Mouse (Mus musculus) intestine, embryonic 15.5 days (tissue): Measurements from ENCODE around the gene Rev3l. TPM values are rescaled to one million over a fixed set of nuclear protein-coding genes. Genes with fewer than 3 reads are reported as not detected.
A peak's percentile ranks its signal among the peaks of the same experiment; 100 is the strongest.
"Not testable (repeated sequence)": the region's sequence is repeated elsewhere in the genome, so short reads cannot be mapped to it uniquely, and the experiment has no call there.

Source experiments
- ATAC-seq: fragments of 200-750 bp; cut with Nextera tagmentation; 2 replicates; pipeline ENCODE4 v1.8.0; 2017; ENCODE audit warnings: moderate TSS enrichment, moderate library complexity
- H3K27ac ChIP-seq: fragments of 300-500 bp; sonication (generic); 2 replicates; pipeline ENCODE4 v1.5.1; 2015; ENCODE audit warnings: mild to moderate bottlenecking, inconsistent platforms
- H3K27me3 ChIP-seq: fragments of 300-500 bp; sonication (generic); replicated peaks from 2 replicates; pipeline ENCODE4 v1.6.1; 2015; ENCODE audit warnings: inconsistent platforms
- H3K36me3 ChIP-seq: fragments of 300-500 bp; sonication (generic); 2 replicates; pipeline ENCODE4 v1.6.1; 2015; ENCODE audit warnings: inconsistent platforms
- H3K4me1 ChIP-seq: fragments of 300-500 bp; sonication (generic); replicated peaks from 2 replicates; pipeline ENCODE4 v1.6.1; 2015; ENCODE audit warnings: inconsistent platforms
- H3K4me2 ChIP-seq: fragments of 300-500 bp; sonication (generic); replicated peaks from 2 replicates; pipeline ENCODE4 v1.6.1; 2015; ENCODE audit warnings: mild to moderate bottlenecking, inconsistent platforms
- H3K4me3 ChIP-seq: fragments of 300-500 bp; sonication (generic); replicated peaks from 2 replicates; pipeline ENCODE4 v1.5.1; 2015; ENCODE audit warnings: inconsistent platforms
- H3K9ac ChIP-seq: fragments of 300-500 bp; sonication (generic); 2 replicates; pipeline ENCODE4 v1.6.1; 2015; ENCODE audit warnings: inconsistent platforms
- H3K9me3 ChIP-seq: fragments of 300-500 bp; sonication (generic); 2 replicates; pipeline ENCODE4 v1.6.1; 2016; ENCODE audit warnings: inconsistent platforms
- WGBS: fragments of 180-500 bp; shearing (Covaris S2); methylation state at CpG from one replicate; pipeline ENCODE4 v1.1.7; 2015; 5-methylcytosine and 5-hydroxymethylcytosine counted together
- polyA plus RNA-seq: library from polyadenylated mRNA; unstranded; fragments of >200 nt; fragmentation: Nextera tagmentation; extraction: Ambion mirVana; gene quantifications from 2 replicates; pipeline ENCODE4 v1.2.1, GENCODE M21; 2015

Rev3l gene
- polyA plus RNA-seq, 1 experiment from 2014 or later = 13.5 TPM

GRCm38 (mm10) chr10:39842621-39843020 lies 110.7 kb downstream of the Rev3l start:
- Histone ChIP-seq H3K9me3 (no peaks in the 10 kb centered on the region), H3K27me3 (no peaks in the 10 kb centered on the region), H3K9ac (no peak overlapping the region), H3K36me3 (peaks cover 17% of the 10 kb centered on the region), H3K4me1 (no peaks in the 10 kb centered on the region), H3K4me3 (no peak overlapping the region), H3K27ac (no peak overlapping the region), H3K4me2 (no peak overlapping the region)
- whole genome bisulfite sequencing = 87% methylated on average over 1 of the region's 1 CpGs
- no peak for ATAC-seq

- no peak for ATAC-seq
- H3K9ac ChIP-seq = no peak overlapping the region
- H3K9me3 ChIP-seq = no peaks in the 10 kb centered on the region
- H3K36me3 ChIP-seq = peaks cover 13% of the 10 kb centered on the region; the same call in 1 of the 2 replicates
- H3K27me3 ChIP-seq = no peaks in the 10 kb centered on the region
- H3K4me2 ChIP-seq = no peak overlapping the region
- H3K27ac ChIP-seq = no peak overlapping the region
- WGBS = 89% methylated on average over 2 of the region's 2 CpGs
- H3K4me1 ChIP-seq = no peaks in the 10 kb centered on the region
- no peak overlapping the region for H3K4me3 ChIP-seq
Measured at GRCm38 (mm10) chr10:39865509-39865908, 133.6 kb downstream of the Rev3l start.

GRCm38 (mm10) chr10:39888621-39889020 lies 156.7 kb downstream of the Rev3l start:
- H3K36me3 ChIP-seq = no peaks in the 10 kb centered on the region
- H3K9ac ChIP-seq = no peak overlapping the region
- no peak overlapping the region for H3K4me2 ChIP-seq
- ATAC-seq = no peak
- H3K27ac ChIP-seq = no peak overlapping the region
- WGBS = 46% methylated on average over 3 of the region's 3 CpGs
- H3K27me3 ChIP-seq = no peaks in the 10 kb centered on the region
- no peak overlapping the region for H3K4me3 ChIP-seq
- no peaks in the 10 kb centered on the region for H3K4me1 ChIP-seq
- no peaks in the 10 kb centered on the region for H3K9me3 ChIP-seq

- H3K9me3 ChIP-seq = no peaks in the 10 kb centered on the region
- H3K4me2 ChIP-seq = no peak overlapping the region
- H3K27me3 ChIP-seq = no peaks in the 10 kb centered on the region
- no peak for ATAC-seq
- WGBS = 69% methylated on average over 11 of the region's 11 CpGs
- no peaks in the 10 kb centered on the region for H3K36me3 ChIP-seq
- H3K9ac ChIP-seq = no peak overlapping the region
- no peak overlapping the region for H3K27ac ChIP-seq
- H3K4me1 ChIP-seq = 0 out of 2 replicates have a peak, but pooled peaks cover 5% of the 10 kb centered on the region
- no peak overlapping the region for H3K4me3 ChIP-seq
Measured at GRCm38 (mm10) chr10:39893702-39894697, 162.1 kb downstream of the Rev3l start.

GRCm38 (mm10) chr10:39896503-39896902 lies 164.6 kb downstream of the Rev3l start:
- no peak overlapping the region for H3K9ac ChIP-seq
- no peak overlapping the region for H3K4me2 ChIP-seq
- H3K4me1 ChIP-seq = 0 out of 2 replicates have a peak, but pooled peaks cover 5% of the 10 kb centered on the region
- H3K4me3 ChIP-seq = no peak overlapping the region
- no peaks in the 10 kb centered on the region for H3K27me3 ChIP-seq
- 83% methylated on average over 5 of the region's 5 CpGs for WGBS
- H3K9me3 ChIP-seq = no peaks in the 10 kb centered on the region
- no peaks in the 10 kb centered on the region for H3K36me3 ChIP-seq
- no peak overlapping the region for H3K27ac ChIP-seq
- no peak for ATAC-seq

GRCm38 (mm10) chr10:39898874-39899371 lies 167.0 kb downstream of the Rev3l start, which contains the start of gene Mfsd4b4:
TSS of gene Mfsd4b4 (minus strand) at chr10:39899238.
- H3K9me3 ChIP-seq = no peaks in the 10 kb centered on the region
- H3K4me1 ChIP-seq = 0 out of 2 replicates have a peak, but pooled peaks cover 5% of the 10 kb centered on the region
- H3K36me3 ChIP-seq = no peaks in the 10 kb centered on the region
- H3K4me3 ChIP-seq = peak within 1 kb of the TSS; percentile 60
- H3K27me3 ChIP-seq = no peaks in the 10 kb centered on the region
- peak within 1 kb of the TSS; percentile 72 for H3K4me2 ChIP-seq
- H3K27ac ChIP-seq = peak within 1 kb of the TSS; percentile 89
- ATAC-seq = peak; percentile 99
- WGBS = under 1% methylated on average over 41 of the region's 41 CpGs
- H3K9ac ChIP-seq = peak within 1 kb of the TSS; percentile 72

GRCm38 (mm10) chr10:39904191-39904590 lies 172.3 kb downstream of the Rev3l start:
- H3K4me1 ChIP-seq = 0 out of 2 replicates have a peak, but pooled peaks cover under 1% of the 10 kb centered on the region
- no peak overlapping the region for H3K4me2 ChIP-seq
- no peak for ATAC-seq
- no peaks in the 10 kb centered on the region for H3K27me3 ChIP-seq
- H3K27ac ChIP-seq = no peak overlapping the region
- no peak overlapping the region for H3K4me3 ChIP-seq
- 82% methylated on average over 3 of the region's 3 CpGs for WGBS
- H3K9me3 ChIP-seq = no peaks in the 10 kb centered on the region
- H3K9ac ChIP-seq = no peak overlapping the region
- no peaks in the 10 kb centered on the region for H3K36me3 ChIP-seq

- Histone ChIP-seq H3K36me3 (no peaks in the 10 kb centered on the region), H3K9ac (no peak overlapping the region), H3K4me1 (0 out of 2 replicates have a peak, but pooled peaks cover 3% of the 10 kb centered on the region), H3K9me3 (no peaks in the 10 kb centered on the region), H3K4me3 (no peak overlapping the region), H3K27ac (peak overlapping the region; percentile 82), H3K4me2 (peak overlapping the region; percentile 37), H3K27me3 (no peaks in the 10 kb centered on the region)
- WGBS = 61% methylated on average over 10 of the region's 10 CpGs
- ATAC-seq = peak; percentile 96
Measured at GRCm38 (mm10) chr10:39906799-39907658, 175.1 kb downstream of the Rev3l start.

- ATAC-seq = peak; percentile 18; the same call in 1 of the 2 replicates
- Histone ChIP-seq H3K27ac (0 out of 2 replicates have a peak overlapping the region, but pooled peaks have one; percentile 17), H3K4me2 (peak overlapping the region; percentile 14; the same call in 1 of the 2 replicates), H3K27me3 (no peaks in the 10 kb centered on the region), H3K4me3 (no peak overlapping the region), H3K9ac (no peak overlapping the region), H3K4me1 (0 out of 2 replicates have a peak, but pooled peaks cover 3% of the 10 kb centered on the region), H3K9me3 (no peaks in the 10 kb centered on the region), H3K36me3 (no peaks in the 10 kb centered on the region)
- whole genome bisulfite sequencing = 58% methylated on average over 13 of the region's 13 CpGs
Measured at GRCm38 (mm10) chr10:39908768-39909441, 177.0 kb downstream of the Rev3l start.

- Histone ChIP-seq H3K4me3 (no peak overlapping the region), H3K9me3 (no peaks in the 10 kb centered on the region), H3K9ac (no peak overlapping the region), H3K27ac (no peak overlapping the region), H3K36me3 (no peaks in the 10 kb centered on the region), H3K4me1 (0 out of 2 replicates have a peak, but pooled peaks cover 3% of the 10 kb centered on the region), H3K27me3 (no peaks in the 10 kb centered on the region), H3K4me2 (no peak overlapping the region)
- no peak for ATAC-seq
Measured at GRCm38 (mm10) chr10:39912616-39913015, 180.7 kb downstream of the Rev3l start.

GRCm38 (mm10) chr10:39924556-39924955 lies 192.6 kb downstream of the Rev3l start:
- ATAC-seq = peak; percentile 90
- H3K4me1 ChIP-seq, H3K27me3 ChIP-seq, H3K9ac ChIP-seq, H3K27ac ChIP-seq, H3K9me3 ChIP-seq, H3K36me3 ChIP-seq, H3K4me3 ChIP-seq, H3K4me2 ChIP-seq: not testable (repeated sequence)
- 51% methylated on average over 8 of the region's 8 CpGs for WGBS
